Mouse (Mus musculus) gastrocnemius, postnatal 14 days (tissue): ENCODE data around the gene Gjc3. TPM values are rescaled to one million over a fixed set of nuclear protein-coding genes. Genes with fewer than 3 reads are reported as not detected.
"Not testable (repeated sequence)": the region's sequence is repeated elsewhere in the genome, so short reads cannot be mapped to it uniquely, and the experiment has no call there.

Experiments
- DNase-seq: peaks from one replicate; pipeline ENCODE4 v3.0.0; 2021; ENCODE audit warnings: mixed read lengths
- intact Hi-C: fragments of 180-260 bp; cut with DNase I; formaldehyde crosslinking; loops from one replicate; pipeline ENCODE4 v1.15.1; 2025; ENCODE audit warnings: low total_unique reads
- long read RNA-seq, 2 experiments: library from polyadenylated mRNA; stranded (forward); transcript quantifications; one replicate each; pipeline ENCODE4 v2.0.0; 2021
- total RNA-seq, 2 experiments: library from RNA; stranded (reverse); gene quantifications; 2 replicates each; pipeline ENCODE4 v1.2.3; 2021

Gjc3 gene
- total RNA-seq = 1 to 10 TPM; 3.0 to 6.7 TPM
- long read RNA-seq, experiment 1 = 0 reads
- long read RNA-seq, experiment 2, full-length matches to known transcripts = 2 of 4 reads
- long read RNA-seq, experiment 2, partial matches to known transcripts = 1 of 4 reads
- long read RNA-seq, experiment 2, other reads (novel, unspliced or antisense) = 1 of 4 reads

GRCm38 (mm10) chr5:137962945-137963344 is at the start of gene Gjc3:
Gene Gjc3, minus strand, starts transcription at chr5:137963098.
- intact Hi-C loops = no loop called here
- no peak for DNase-seq

GRCm38 (mm10) chr5:138012382-138012781 is 49.5 kb upstream of the Gjc3 start:
- intact Hi-C loops = no loop called here
- no peak for DNase-seq

GRCm38 (mm10) chr5:138009437-138009836 is 46.5 kb upstream of the Gjc3 start:
- intact Hi-C loops = no loop called here
- DNase-seq = no peak

- intact Hi-C loops = no loop called here
- DNase-seq = no peak
Observed at GRCm38 (mm10) chr5:137986351-137986750, 23.5 kb upstream of the Gjc3 start.

- intact Hi-C loops = no loop called here
- no peak for DNase-seq
Observed at GRCm38 (mm10) chr5:137981300-137981699, 18.4 kb upstream of the Gjc3 start, which contains the start of gene Azgp1. Gene Azgp1, plus strand, starts transcription at chr5:137981520.

GRCm38 (mm10) chr5:137979081-137979480 is 16.2 kb upstream of the Gjc3 start:
- intact Hi-C loops = no loop called here
- DNase-seq = no peak

- intact Hi-C loops = no loop called here
- DNase-seq = no peak
Observed at GRCm38 (mm10) chr5:137977291-137977690, 14.4 kb upstream of the Gjc3 start.

- intact Hi-C loops = no loop called here
- no peak for DNase-seq
Observed at GRCm38 (mm10) chr5:137975434-137975833, 12.5 kb upstream of the Gjc3 start.

GRCm38 (mm10) chr5:137974724-137975123 is 11.8 kb upstream of the Gjc3 start:
- intact Hi-C loops = no loop called here
- DNase-seq = no peak

GRCm38 (mm10) chr5:137973738-137974137 is 10.8 kb upstream of the Gjc3 start:
- intact Hi-C loops = no loop called here
- DNase-seq = no peak

GRCm38 (mm10) chr5:137973161-137973560 is 10.3 kb upstream of the Gjc3 start:
- DNase-seq = no peak
- intact Hi-C loops = no loop called here

GRCm38 (mm10) chr5:137966492-137966891 is 3.6 kb upstream of the Gjc3 start:
- no peak for DNase-seq
- intact Hi-C loops = no loop called here

GRCm38 (mm10) chr5:137956404-137956803 is 6.5 kb downstream of the Gjc3 start:
- no peak for DNase-seq
- intact Hi-C loops = no loop called here

GRCm38 (mm10) chr5:137951218-137951617 is 11.7 kb downstream of the Gjc3 start:
- intact Hi-C loops = no loop called here
- DNase-seq = peak; percentile 6

- DNase-seq = no peak
- intact Hi-C loops = no loop called here
Observed at GRCm38 (mm10) chr5:137947303-137947702, 15.6 kb downstream of the Gjc3 start.

- DNase-seq = no peak
- intact Hi-C loops = no loop called here
Observed at GRCm38 (mm10) chr5:137943133-137943532, 19.8 kb downstream of the Gjc3 start.

- DNase-seq = no peak
- intact Hi-C loops = no loop called here
Observed at GRCm38 (mm10) chr5:137940948-137941347, 21.9 kb downstream of the Gjc3 start.

GRCm38 (mm10) chr5:137937238-137937637 is 25.7 kb downstream of the Gjc3 start:
- no peak for DNase-seq
- intact Hi-C loops = no loop called here

GRCm38 (mm10) chr5:137936486-137936885 is 26.4 kb downstream of the Gjc3 start:
- intact Hi-C loops = no loop called here
- no peak for DNase-seq

- DNase-seq, intact Hi-C loops: not testable (repeated sequence)
Observed at GRCm38 (mm10) chr5:137933934-137934333, 29.0 kb downstream of the Gjc3 start.

GRCm38 (mm10) chr5:137928439-137928838 is 34.5 kb downstream of the Gjc3 start:
- no peak for DNase-seq
- intact Hi-C loops = no loop called here

GRCm38 (mm10) chr5:137922171-137922570 is 40.7 kb downstream of the Gjc3 start:
- intact Hi-C loops = no loop called here
- DNase-seq = no peak
